Mouse (Mus musculus): ENCODE data around the gene Olfr836. TPM values are rescaled to one million over a fixed set of nuclear protein-coding genes. Genes with fewer than 3 reads are reported as not detected.

Olfr836 gene
- total RNA-seq, 1 experiment: 1.5 TPM

- no peak for TF ChIP-seq ZNF384 (IDR thresholded peaks at IDR 0.05; ENCODE audit: low read depth, low read length)
- TF ChIP-seq HCFC1 (IDR thresholded peaks at IDR 0.05; ENCODE audit: borderline replicate concordance, insufficient read depth, low read length): no peak
- TF ChIP-seq MAFK (IDR thresholded peaks at IDR 0.05; ENCODE audit: insufficient read depth, low read depth, low read length): no peak
- no peak for TF ChIP-seq ZC3H11A (IDR thresholded peaks at IDR 0.05; ENCODE audit: borderline replicate concordance, low read depth, low read length)
- no peak for TF ChIP-seq CHD2 (IDR thresholded peaks at IDR 0.05; ENCODE audit: low read depth, low read length)
Observed at GRCm38 (mm10) chr9:19136017-19136416, 15.8 kb downstream of the Olfr836 start, which contains the start of gene Olfr837. TSS of gene Olfr837 (plus strand) at chr9:19136317.

More at GRCm38 (mm10) chr9:19136017-19136416, 15.8 kb downstream of the Olfr836 start, which contains the start of gene Olfr837:
- no peak for DNase-seq (ENCODE audit: low read depth, low spot score)
- Histone ChIP-seq H3K27ac (ENCODE audit: insufficient read depth, low read depth, low read length, poor library complexity, severe bottlenecking) (no peak within 1 kb of the TSS), H3K36me3 (ENCODE audit: control insufficient read depth, insufficient read depth, low read length, poor library complexity, severe bottlenecking) (peaks cover 2% of the 10 kb centered on the region; the same call in 1 of the 2 replicates), H3K9ac (ENCODE audit: insufficient read depth, low read depth, low read length, poor library complexity, severe bottlenecking) (no peak within 1 kb of the TSS), H3K4me1 (ENCODE audit: control insufficient read depth in 2 of 2, insufficient read depth in 2 of 2, low read length in 2 of 2, poor library complexity in 1 of 2) (no peaks in the 10 kb centered on the region), H3K9me3 (ENCODE audit: control insufficient read depth, insufficient read depth, low read depth, low read length) (no peaks in the 10 kb centered on the region), H3K4me3 (ENCODE audit: insufficient read depth in 1 of 2, low read depth in 1 of 2, low read length in 2 of 2, poor library complexity in 1 of 2, severe bottlenecking in 1 of 2) (no peak within 1 kb of the TSS)
- in situ Hi-C loops (cut with MboI; ENCODE audit: low sequenced_read_pairs in 2 of 2, unreplicated experiment in 2 of 2): no loop called here

Other genes with a start within 250 kb of the Olfr836 start
- gene Olfr830, start 245.7 kb upstream of the Olfr836 start, total RNA-seq (2012; rRNA removed): not detected in 2 replicates
- not detected in 2 replicates for gene Olfr832, start 183.3 kb upstream of the Olfr836 start, total RNA-seq (2012; rRNA removed)
- not detected in 2 replicates for gene Olfr834, start 132.4 kb upstream of the Olfr836 start, total RNA-seq (2012; rRNA removed)
- not detected in 2 replicates for gene Olfr835, start 87.6 kb upstream of the Olfr836 start, total RNA-seq (2012; rRNA removed)
- gene Olfr837, start 15.9 kb downstream of the Olfr836 start, total RNA-seq (2012; rRNA removed): 0.69 and 0.80 TPM in 2 replicates
- 0.09 and 0.11 TPM in 2 replicates for gene Olfr839-ps1, start 56.9 kb downstream of the Olfr836 start, total RNA-seq (2012; rRNA removed)
- gene Olfr843, start 131.6 kb downstream of the Olfr836 start, total RNA-seq (2012; rRNA removed): not detected in 2 replicates
- gene Olfr844, start 196.0 kb downstream of the Olfr836 start, total RNA-seq (2012; rRNA removed): not detected in 2 replicates
- not detected in 2 replicates for gene Olfr845, start 216.1 kb downstream of the Olfr836 start, total RNA-seq (2012; rRNA removed)
- gene Olfr846, start 243.6 kb downstream of the Olfr836 start, total RNA-seq (2012; rRNA removed): not detected in 2 replicates

All from ES-E14 (cell line).